Mouse (Mus musculus): Measurements from ENCODE around the gene Gm3755.
"Not testable (repeated sequence)": the region's sequence is repeated elsewhere in the genome, so short reads cannot be mapped to it uniquely, and the experiment has no call there.

The Gm3755 gene

GRCm38 (mm10) chr14:7450817-7451216 lies at the start of gene Gm3755:
Gm3755 (minus strand) TSS chr14:7450917.
- not testable (repeated sequence) for DNase-seq (ENCODE audit: low spot score)

GRCm38 (mm10) chr14:7488731-7489130 lies 38.0 kb upstream of the Gm3755 start:
- not testable (repeated sequence) for DNase-seq (ENCODE audit: low spot score)

GRCm38 (mm10) chr14:7483662-7484061 lies 32.9 kb upstream of the Gm3755 start, which contains the start of gene Gm3752:
Gm3752 (minus strand) TSS chr14:7483762.
- DNase-seq (ENCODE audit: low spot score), result not testable (repeated sequence)

- not testable (repeated sequence) for DNase-seq (ENCODE audit: low spot score)
These were observed 28.2 kb downstream of the Gm3755 start for GRCm38 (mm10) chr14:7422496-7422895.

All from spleen, adult 12 weeks (tissue).